Mouse (Mus musculus) CH12.LX (cell line): ENCODE results near the gene Aire.

Experiments used
- CHD1 ChIP-seq: IDR thresholded peaks from 2 replicates; pipeline ENCODE4 v1.6.1; 2012; ENCODE audit warnings: low read depth, low read length, improper control_type of control experiment, inconsistent platforms
- CHD2 ChIP-seq: IDR thresholded peaks from 2 replicates; pipeline ENCODE4 v1.6.1; 2011; ENCODE audit warnings: low read length, improper control_type of control experiment
- CTCF ChIP-seq, 2 experiments: IDR thresholded peaks in 1 of 2; conservative IDR thresholded peaks in 1 of 2; 2 replicates each; pipeline ENCODE4 v1.5.1; 2011 to 2012; ENCODE audit warnings: low read depth in 2 of 2, low read length in 2 of 2, improper control_type of control experiment in 1 of 2, inconsistent platforms in 1 of 2, mild to moderate bottlenecking in 1 of 2, moderate library complexity in 1 of 2
- ETS1 ChIP-seq: conservative IDR thresholded peaks from 2 replicates; pipeline ENCODE4 v1.6.1; 2012; ENCODE audit warnings: low read depth, mild to moderate bottlenecking, inconsistent platforms, low read length, improper control_type of control experiment, moderate library complexity
- MAX ChIP-seq: IDR thresholded peaks from 2 replicates; pipeline ENCODE4 v1.6.1; 2011; ENCODE audit warnings: low read length, improper control_type of control experiment
- MXI1 ChIP-seq: IDR thresholded peaks from 2 replicates; pipeline ENCODE4 v1.6.1; 2011; ENCODE audit warnings: mild to moderate bottlenecking, low read depth, low read length, improper control_type of control experiment
- MYC ChIP-seq: IDR thresholded peaks from 2 replicates; pipeline ENCODE4 v1.6.1; 2011; ENCODE audit warnings: low read depth, mild to moderate bottlenecking, improper control_type of control experiment, low read length
- NRF1 ChIP-seq: IDR thresholded peaks from 2 replicates; pipeline ENCODE4 v1.6.1; 2014; ENCODE audit warnings: low read depth, mild to moderate bottlenecking, inconsistent platforms, low read length, improper control_type of control experiment, moderate library complexity
- PAX5 ChIP-seq: IDR thresholded peaks from 2 replicates; pipeline ENCODE4 v1.6.1; 2012; ENCODE audit warnings: low read length, inconsistent platforms, mixed read lengths
- POLR2AphosphoS2 ChIP-seq: IDR thresholded peaks from 2 replicates; pipeline ENCODE4 v1.6.1; 2011; ENCODE audit warnings: low read depth, low read length, improper control_type of control experiment
- TBP ChIP-seq: conservative IDR thresholded peaks from 2 replicates; pipeline ENCODE4 v1.6.1; 2011; ENCODE audit warnings: low read depth, low read length, improper control_type of control experiment
- ZNF384 ChIP-seq: IDR thresholded peaks from 2 replicates; pipeline ENCODE4 v1.6.1; 2012; ENCODE audit warnings: low read depth, low read length, improper control_type of control experiment, inconsistent platforms

- TF ChIP-seq POLR2AphosphoS2 (no peak), ETS1 (no peak), TBP (no peak), PAX5 (no peak), NRF1 (no peak), ZNF384 (no peak), CTCF (conservative IDR thresholded peaks at IDR 0.05 in 1 of 2, IDR thresholded peaks at IDR 0.05 in 1 of 2; ENCODE audit: low read depth in 2 of 2, low read length in 2 of 2) (no peak), CHD2 (no peak), MXI1 (no peak), MAX (no peak), MYC (no peak), CHD1 (no peak)
These were observed 36.2 kb downstream of the Aire start for GRCm38 (mm10) chr10:78007203-78007602.
